Mouse (Mus musculus): ENCODE measurements at regions not wholly inside any gene's neighbourhood (a gene's known extent, or its start where the extent isn't known, plus 50 kb on each side); places are given as distances from the start of the nearest gene placed in this dataset.

GRCm38 (mm10) chr6:126374970-126375620, 160.1 kb downstream of the Kcna5 start:
- TF ChIP-seq CTCF (conservative IDR thresholded peaks at IDR 0.05; ENCODE audit: low read length): no peak
- TF ChIP-seq NANOG (IDR thresholded peaks at IDR 0.05; ENCODE audit: borderline replicate concordance, low read length): no peak

All from E14TG2a.4 (cell line).